Mouse (Mus musculus) C2C12 (cell line): Measurements from ENCODE around the gene Cdc34. TPM values are rescaled to one million over a fixed set of nuclear protein-coding genes. Genes with fewer than 3 reads are reported as not detected.

Experiments
- H3K27me3 ChIP-seq: one replicate; pipeline ENCODE4 v1.6.1; 2011; ENCODE audit not compliant: control insufficient read depth, insufficient read depth, insufficient read length
- H3K36me3 ChIP-seq: one replicate; pipeline ENCODE4 v1.6.1; 2011; ENCODE audit not compliant: control insufficient read depth, insufficient read depth
- H3K4me3 ChIP-seq: one replicate; pipeline ENCODE4 v1.5.1; 2011; ENCODE audit warnings: mild to moderate bottlenecking, control low read depth; ENCODE audit not compliant: poor library complexity, insufficient read depth, severe bottlenecking
- H3K79me2 ChIP-seq: one replicate; pipeline ENCODE4 v1.6.1; 2011; ENCODE audit not compliant: control insufficient read depth, insufficient read depth
- H3K79me3 ChIP-seq: one replicate; pipeline ENCODE4 v1.6.1; 2011; ENCODE audit warnings: low read depth, control low read depth
- H3ac ChIP-seq: one replicate; pipeline ENCODE3; 2011; ENCODE audit warnings: low read depth; ENCODE audit not compliant: control insufficient read depth, insufficient read length
- CEBPB ChIP-seq: IDR thresholded peaks from one replicate; pipeline ENCODE4 v1.6.1; 2011; ENCODE audit warnings: low read depth, mild to moderate bottlenecking, control low read depth, moderate library complexity
- CTCF ChIP-seq: IDR thresholded peaks from one replicate; pipeline ENCODE4 v1.5.1; 2011; ENCODE audit not compliant: control insufficient read depth, insufficient read depth, insufficient read length
- FOSL1 ChIP-seq: IDR thresholded peaks from one replicate; pipeline ENCODE4 v1.8.0; 2011; ENCODE audit warnings: mild to moderate bottlenecking, low read length; ENCODE audit not compliant: poor library complexity, insufficient read depth, severe bottlenecking
- MAX ChIP-seq: IDR thresholded peaks from one replicate; pipeline ENCODE4 v1.6.1; 2011; ENCODE audit warnings: mild to moderate bottlenecking, control low read depth
- MYOD1 ChIP-seq: IDR thresholded peaks from one replicate; pipeline ENCODE4 v1.6.1; 2011; ENCODE audit warnings: low read depth; ENCODE audit not compliant: control insufficient read depth, insufficient read length
- MYOG ChIP-seq: IDR thresholded peaks from one replicate; pipeline ENCODE4 v1.6.1; 2011; ENCODE audit not compliant: control insufficient read depth, insufficient read length; ENCODE audit errors: extremely low read depth
- USF1 ChIP-seq: IDR thresholded peaks from one replicate; pipeline ENCODE4 v1.6.1; 2011; ENCODE audit warnings: low read depth, mild to moderate bottlenecking, control low read depth, moderate library complexity
- polyA plus RNA-seq: library from polyadenylated mRNA; unstranded; fragments of >200 nt; fragmentation: generic; extraction: Trizol; gene quantifications from one replicate; pipeline ENCODE4 v1.2.1, GENCODE M21; 2012; ENCODE audit warnings: missing spikeins

Cdc34 gene
- polyA plus RNA-seq, 1 experiment = 235 TPM

GRCm38 (mm10) chr10:79723692-79724091 lies 41.7 kb downstream of the Cdc34 start:
- no peaks in the 10 kb centered on the region for H3K79me3 ChIP-seq
- H3K79me2 ChIP-seq = no peaks in the 10 kb centered on the region
- H3K4me3 ChIP-seq = no peak overlapping the region
- H3K27me3 ChIP-seq = peaks cover 27% of the 10 kb centered on the region
- TF ChIP-seq FOSL1 = no peak
- no peak for TF ChIP-seq CTCF
- no peak for TF ChIP-seq MAX
- H3K36me3 ChIP-seq = no peaks in the 10 kb centered on the region
- no peak overlapping the region for H3ac ChIP-seq

GRCm38 (mm10) chr10:79726090-79726489 lies 44.1 kb downstream of the Cdc34 start:
- no peak overlapping the region for H3ac ChIP-seq
- no peaks in the 10 kb centered on the region for H3K79me3 ChIP-seq
- H3K36me3 ChIP-seq = no peaks in the 10 kb centered on the region
- H3K4me3 ChIP-seq = no peak overlapping the region
- TF ChIP-seq FOSL1 (no peak), CTCF (peak; percentile 69)
- H3K27me3 ChIP-seq = peaks cover 9% of the 10 kb centered on the region
- H3K79me2 ChIP-seq = no peaks in the 10 kb centered on the region

- Histone ChIP-seq H3ac (no peak overlapping the region), H3K79me2 (no peaks in the 10 kb centered on the region), H3K79me3 (no peaks in the 10 kb centered on the region), H3K27me3 (no peaks in the 10 kb centered on the region), H3K36me3 (peaks cover under 1% of the 10 kb centered on the region), H3K4me3 (no peak overlapping the region)
- no peak for TF ChIP-seq CTCF
- TF ChIP-seq CEBPB = no peak
- TF ChIP-seq USF1 = no peak
- TF ChIP-seq MAX = no peak
- no peak for TF ChIP-seq FOSL1
- TF ChIP-seq MYOG = no peak
- TF ChIP-seq MYOD1 = no peak
Observed at GRCm38 (mm10) chr10:79728323-79729249, 46.6 kb downstream of the Cdc34 start.

- Histone ChIP-seq H3K79me3 (no peaks in the 10 kb centered on the region), H3K79me2 (no peaks in the 10 kb centered on the region), H3K4me3 (no peak overlapping the region), H3K27me3 (no peaks in the 10 kb centered on the region), H3ac (no peak overlapping the region), H3K36me3 (peaks cover 9% of the 10 kb centered on the region)
- TF ChIP-seq USF1 (no peak), CTCF (no peak), MYOD1 (no peak), CEBPB (no peak), FOSL1 (no peak), MYOG (no peak), MAX (no peak)
Observed at GRCm38 (mm10) chr10:79729357-79729965, 47.5 kb downstream of the Cdc34 start.

- Histone ChIP-seq H3K79me3 (no peaks in the 10 kb centered on the region), H3K36me3 (peaks cover 33% of the 10 kb centered on the region), H3K4me3 (no peak overlapping the region), H3K27me3 (no peaks in the 10 kb centered on the region), H3K79me2 (no peaks in the 10 kb centered on the region), H3ac (no peak overlapping the region)
- TF ChIP-seq MYOG (no peak), MAX (no peak)
Observed at GRCm38 (mm10) chr10:79732500-79732899, 50.5 kb downstream of the Cdc34 start.

- Histone ChIP-seq H3K79me3 (no peaks in the 10 kb centered on the region), H3K27me3 (no peaks in the 10 kb centered on the region), H3K4me3 (no peak overlapping the region), H3K36me3 (peaks cover 43% of the 10 kb centered on the region), H3K79me2 (no peaks in the 10 kb centered on the region), H3ac (no peak overlapping the region)
- TF ChIP-seq MAX (no peak), USF1 (no peak)
Observed at GRCm38 (mm10) chr10:79733847-79734246, 51.9 kb downstream of the Cdc34 start.
